ENCODE assay signal across 8 mouse cellular contexts in genomic region chr3:145292337-145293134, GRCm38 (mm10). TPM values are rescaled to one million over a fixed set of nuclear protein-coding genes. Genes with fewer than 3 reads are reported as not detected.
DNase-seq lines count a peak whose midpoint lies in the region; ATAC-seq and TF ChIP-seq lines count a peak whose summit lies in the region.

Col24a1 (plus strand) TSS chr3:145292472.

- peak within 1 kb of the TSS; percentile 22; the same call in 1 of the 2 replicates for H3K9ac ChIP-seq in intestine, postnatal 0 days (ENCODE audit: low read depth, low read length)
- H3K9ac ChIP-seq in stomach, embryonic 15.5 days: peak within 1 kb of the TSS; percentile 30; the same call in 1 of the 2 replicates

- no peak for TF ChIP-seq CTCF in cerebellum, adult 2 months (IDR thresholded peaks at IDR 0.05; ENCODE audit: borderline replicate concordance, insufficient read depth, low read depth, low read length)
- TF ChIP-seq CTCF in intestine, postnatal 0 days (IDR thresholded peaks at IDR 0.05; ENCODE audit: low read depth): no peak

- no peak within 1 kb of the TSS for H3K4me3 ChIP-seq in cerebellum, adult 2 months (replicated peaks; ENCODE audit: insufficient read depth, low read depth, low read length)
- peak within 1 kb of the TSS; percentile 38 for H3K4me3 ChIP-seq in intestine, postnatal 0 days (ENCODE audit: low read depth, low read length)
- peak within 1 kb of the TSS; percentile 63 for H3K4me3 ChIP-seq in midbrain, embryonic 10.5 days
- peak within 1 kb of the TSS; percentile 42 for H3K4me3 ChIP-seq in stomach, embryonic 15.5 days (replicated peaks)

- TF ChIP-seq POLR2A in cerebellum, adult 2 months (IDR thresholded peaks at IDR 0.05; ENCODE audit: borderline replicate concordance, insufficient read depth, low read length): no peak

- H3K4me1 ChIP-seq in cerebellum, adult 2 months (ENCODE audit: control insufficient read depth, insufficient read depth, low read length): no peaks in the 10 kb centered on the region
- 0 out of 2 replicates have a peak, but pooled peaks cover 8% of the 10 kb centered on the region for H3K4me1 ChIP-seq in intestine, postnatal 0 days (replicated peaks; ENCODE audit: control insufficient read depth, insufficient read depth, low read length)
- peaks cover 22% of the 10 kb centered on the region for H3K4me1 ChIP-seq in midbrain, embryonic 10.5 days
- H3K4me1 ChIP-seq in stomach, embryonic 15.5 days: peaks cover 11% of the 10 kb centered on the region

- ATAC-seq in intestine, postnatal 0 days: peak; percentile 25; the same call in 1 of the 2 replicates
- peak; percentile 57 for ATAC-seq in stomach, embryonic 15.5 days (ENCODE audit: insufficient read depth, low FRiP score, low read depth)
- ATAC-seq in erythroblast, adult 5-6 weeks (replicated peaks; ENCODE audit: low FRiP score, poor library complexity, severe bottlenecking): no peak

- peak within 1 kb of the TSS; percentile 63 for H3K4me2 ChIP-seq in intestine, postnatal 0 days (replicated peaks; ENCODE audit: low read depth)
- peak within 1 kb of the TSS; percentile 84 for H3K4me2 ChIP-seq in stomach, embryonic 15.5 days

- H3K27me3 ChIP-seq in cerebellum, adult 2 months (ENCODE audit: control insufficient read depth, insufficient read depth, low read length): no peaks in the 10 kb centered on the region; the same call in 1 of the 2 replicates
- H3K27me3 ChIP-seq in intestine, postnatal 0 days (replicated peaks; ENCODE audit: control insufficient read depth, insufficient read depth, low read length): no peaks in the 10 kb centered on the region
- peaks cover 7% of the 10 kb centered on the region for H3K27me3 ChIP-seq in midbrain, embryonic 10.5 days (ENCODE audit: low read depth, poor library complexity, severe bottlenecking)
- H3K27me3 ChIP-seq in stomach, embryonic 15.5 days (replicated peaks): no peaks in the 10 kb centered on the region

- no peak within 1 kb of the TSS for H3K27ac ChIP-seq in cerebellum, adult 2 months (ENCODE audit: insufficient read depth, low read length)
- H3K27ac ChIP-seq in intestine, postnatal 0 days (ENCODE audit: low read depth, low read length): no peak within 1 kb of the TSS
- H3K27ac ChIP-seq in midbrain, embryonic 10.5 days (replicated peaks): peak within 1 kb of the TSS; percentile 77
- H3K27ac ChIP-seq in stomach, embryonic 15.5 days: peak within 1 kb of the TSS; percentile 55

- WGBS in cerebellum, adult 2 months: 3% methylated on average over 22 of the region's 22 CpGs
- WGBS in intestine, postnatal 0 days: 7% methylated on average over 22 of the region's 22 CpGs
- under 1% methylated on average over 22 of the region's 22 CpGs for WGBS in midbrain, embryonic 10.5 days
- WGBS in stomach, embryonic 15.5 days: under 1% methylated on average over 22 of the region's 22 CpGs

- peak; percentile 3 to 7 for DNase-seq in cerebellum, postnatal 14 days
- no peak for DNase-seq in cerebellum, adult 2 months
- DNase-seq in MN1 (ENCODE audit: low spot score): peak; percentile 36
- peak; percentile 70 for DNase-seq in forelimb bud, embryonic 11.5 days (ENCODE audit: low read depth, low spot score)
- peak; percentile 70 for DNase-seq in midbrain, embryonic 10.5 days (ENCODE audit: low spot score)

- H3K9me3 ChIP-seq in intestine, postnatal 0 days (ENCODE audit: control insufficient read depth): no peaks in the 10 kb centered on the region
- H3K9me3 ChIP-seq in midbrain, embryonic 10.5 days (replicated peaks): no peaks in the 10 kb centered on the region
- no peaks in the 10 kb centered on the region for H3K9me3 ChIP-seq in stomach, embryonic 15.5 days

- no peaks in the 10 kb centered on the region for H3K36me3 ChIP-seq in intestine, postnatal 0 days (ENCODE audit: control insufficient read depth, insufficient read depth)
- H3K36me3 ChIP-seq in midbrain, embryonic 10.5 days: no peaks in the 10 kb centered on the region
- no peaks in the 10 kb centered on the region for H3K36me3 ChIP-seq in stomach, embryonic 15.5 days

RNA-seq across cellular contexts. Expression of gene Col24a1, which starts in this region (rescaled TPM):
- 2.2 and 3.0 TPM in 2 replicates for polyA plus RNA-seq in cerebellum, adult 2 months (2012; rRNA removed)
- 1.9 and 3.1 TPM in 2 replicates for polyA plus RNA-seq in intestine, postnatal 0 days (2015; fragmentation: Nextera tagmentation; extraction: Ambion mirVana)
- polyA plus RNA-seq in midbrain, embryonic 10.5 days (2016; fragmentation: Nextera tagmentation; extraction: Ambion mirVana): 0.75 and 0.98 TPM in 2 replicates
- 2.1 and 3.0 TPM in 2 replicates for polyA plus RNA-seq in stomach, embryonic 15.5 days (2015; fragmentation: Nextera tagmentation; extraction: Ambion mirVana)
- total RNA-seq in erythroblast, adult 5-6 weeks (2015; ENCODE audit: low replicate concordance): not detected in 2 replicates
- 0.43 TPM in 1 of 2 replicates, not detected in the other for total RNA-seq in erythroblast, adult 5-6 weeks (2017; ENCODE audit: low replicate concordance)

Comparison
In these comparisons a context has a peak if more than half of its experiments do, and no peak if none do; other contexts are left out.
1. DNase-seq: peak in cerebellum, postnatal 14 days (2 of 2), MN1 (single experiment) and forelimb bud, embryonic 11.5 days (single experiment); none in cerebellum, adult 2 months (0 of 2).
2. Peak in DNase-seq, H3K4me3 ChIP-seq and H3K27ac ChIP-seq in midbrain, embryonic 10.5 days; RNA of the gene not detected or under 1 TPM.